Mouse (Mus musculus) liver, adult 2 months (tissue): ENCODE results near the gene Mael. TPM values are rescaled to one million over a fixed set of nuclear protein-coding genes. Genes with fewer than 3 reads are reported as not detected.

ENCODE experiments used
- DNase-seq: peaks from one replicate; pipeline ENCODE4 v3.0.0-alpha.2; 2011; ENCODE audit warnings: low read depth, low spot score; ENCODE audit errors: extremely low read depth
- H3K27ac ChIP-seq: fragments of 200-500 bp; replicated peaks from 2 replicates; pipeline ENCODE4 v1.5.1; 2012; ENCODE audit warnings: low read depth, mild to moderate bottlenecking, control low read depth, inconsistent platforms, low read length; ENCODE audit not compliant: insufficient read depth
- H3K27me3 ChIP-seq: fragments of 200-500 bp; 2 replicates; pipeline ENCODE4 v1.6.1; 2012; ENCODE audit warnings: mild to moderate bottlenecking, moderate library complexity, low read length, inconsistent platforms; ENCODE audit not compliant: control insufficient read depth, insufficient read depth
- H3K36me3 ChIP-seq: fragments of 200-500 bp; 2 replicates; pipeline ENCODE4 v1.6.1; 2012; ENCODE audit warnings: low read length, inconsistent platforms; ENCODE audit not compliant: control insufficient read depth, insufficient read depth
- H3K4me1 ChIP-seq: fragments of 200-500 bp; 2 replicates; pipeline ENCODE4 v1.6.1; 2011; ENCODE audit warnings: low read length; ENCODE audit not compliant: control insufficient read depth, insufficient read depth
- H3K4me3 ChIP-seq: fragments of 200-500 bp; 2 replicates; pipeline ENCODE4 v1.5.1; 2011; ENCODE audit warnings: low read depth, mild to moderate bottlenecking, control low read depth, low read length, moderate library complexity; ENCODE audit not compliant: insufficient read depth
- H3K79me2 ChIP-seq: fragments of 200-500 bp; 2 replicates; pipeline ENCODE4 v1.6.1; 2012; ENCODE audit warnings: inconsistent platforms, mild to moderate bottlenecking, low read length, moderate library complexity; ENCODE audit not compliant: control insufficient read depth, insufficient read depth
- H3K9ac ChIP-seq: fragments of 200-500 bp; 2 replicates; pipeline ENCODE4 v1.6.1; 2012; ENCODE audit warnings: low read depth, mild to moderate bottlenecking, control low read depth, inconsistent platforms, low read length
- CTCF ChIP-seq: fragments of 200-500 bp; IDR thresholded peaks from 2 replicates; pipeline ENCODE4 v1.5.1; 2011; ENCODE audit warnings: low read depth, low read length, control low read depth
- POLR2A ChIP-seq: fragments of 200-500 bp; IDR thresholded peaks from 2 replicates; pipeline ENCODE4 v1.6.1; 2011; ENCODE audit warnings: low read length, control low read depth; ENCODE audit not compliant: insufficient read depth; ENCODE audit errors: extremely low read depth
- WGBS: fragments of 180-500 bp; shearing (Covaris S2); methylation state at CpG from one replicate; pipeline ENCODE4 v1.1.7; 2018; 5-methylcytosine and 5-hydroxymethylcytosine counted together
- polyA plus RNA-seq: library from polyadenylated mRNA; depleted of rRNA; stranded (reverse); fragments of >200 nt; gene quantifications from 2 replicates; pipeline ENCODE4 v1.2.3, GENCODE M21; 2012; rRNA removed
- total RNA-seq: library from RNA; depleted of rRNA; stranded (reverse); fragments of >200 nt; gene quantifications from 2 replicates; pipeline ENCODE4 v1.2.3, GENCODE M21; 2014; rRNA removed

Gene Mael
- total RNA-seq = not detected in 2 replicates
- not detected in 2 replicates for polyA plus RNA-seq

DNA sequence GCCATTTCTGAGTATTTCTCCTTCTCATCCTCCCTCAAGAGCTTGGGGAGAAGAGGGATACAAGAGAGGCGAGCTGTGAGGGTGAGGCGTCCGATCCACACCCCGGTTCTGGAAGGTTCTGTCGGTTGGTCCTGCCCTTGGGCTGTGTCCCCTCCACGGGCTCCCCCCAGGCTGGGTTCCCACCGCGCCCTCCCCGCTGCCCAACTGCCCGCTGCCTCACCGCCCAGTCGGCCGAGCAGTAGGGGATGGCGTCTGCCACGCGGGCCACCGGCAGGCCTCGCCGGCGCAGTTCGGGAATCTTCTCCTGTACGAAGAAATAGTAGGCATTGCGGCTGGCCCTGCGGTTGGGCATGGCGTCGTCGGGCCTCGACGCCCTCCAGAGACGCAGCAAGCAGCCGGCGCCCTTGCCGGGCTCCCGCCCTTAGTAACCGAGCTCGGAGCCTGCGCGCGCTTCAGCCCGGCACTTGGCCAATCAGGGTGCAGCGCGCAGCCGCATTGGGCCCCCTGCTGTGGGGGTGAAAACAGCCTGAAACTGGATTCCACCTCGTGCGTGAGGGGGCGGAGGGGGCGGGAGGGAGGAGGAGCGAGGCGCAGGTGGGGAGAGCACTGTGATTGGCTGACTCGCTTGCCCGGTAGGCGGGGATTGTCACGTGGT, at the start of gene Mael:
Gene Mael (minus strand): TSS at position 433 of the 655 bp plus-strand sequence.
- TF ChIP-seq POLR2A (no peak), CTCF (no peak)
- Histone ChIP-seq H3K4me3 (no peak within 1 kb of the TSS), H3K9ac (no peak within 1 kb of the TSS), H3K27ac (no peak within 1 kb of the TSS), H3K79me2 (no peaks in the 10 kb centered on the region), H3K27me3 (no peaks in the 10 kb centered on the region), H3K4me1 (no peaks in the 10 kb centered on the region), H3K36me3 (no peaks in the 10 kb centered on the region)
- no peak for DNase-seq
- WGBS = 85% methylated on average over 53 of the region's 53 CpGs

- no peak for TF ChIP-seq CTCF
- TF ChIP-seq POLR2A = no peak
- H3K27ac ChIP-seq = no peak overlapping the region
- H3K4me1 ChIP-seq = peaks cover 4% of the 10 kb centered on the region
- no peak overlapping the region for H3K9ac ChIP-seq
- DNase-seq = no peak
- H3K27me3 ChIP-seq = no peaks in the 10 kb centered on the region
- no peak overlapping the region for H3K4me3 ChIP-seq
- 90% methylated on average over 9 of the region's 9 CpGs for WGBS
- no peaks in the 10 kb centered on the region for H3K79me2 ChIP-seq
- no peaks in the 10 kb centered on the region for H3K36me3 ChIP-seq
Measured at GRCm38 (mm10) chr1:166286231-166286630, 47.7 kb upstream of the Mael start.

DNA sequence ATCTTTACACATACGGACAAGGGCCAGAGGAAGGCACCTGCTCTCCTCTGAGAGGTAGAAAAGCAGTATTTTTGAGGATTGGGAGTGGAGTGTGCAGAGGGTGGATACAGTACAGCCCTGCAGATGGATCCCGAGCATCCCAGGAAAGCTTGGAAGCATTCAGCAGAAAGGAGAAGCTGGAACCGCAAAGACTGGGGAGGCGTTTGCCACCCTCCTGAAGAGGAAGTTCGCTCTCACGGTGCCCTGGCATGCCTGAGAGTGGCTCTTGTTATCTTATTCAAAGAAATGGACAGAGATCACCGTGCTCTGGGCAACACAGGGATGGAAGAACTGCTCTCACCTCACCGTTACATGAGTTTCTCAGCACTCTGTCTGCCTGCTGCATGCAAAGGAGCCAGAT, 45.8 kb upstream of the Mael start:
- no peak for DNase-seq
- Histone ChIP-seq H3K27ac (no peak overlapping the region), H3K36me3 (no peaks in the 10 kb centered on the region), H3K9ac (no peak overlapping the region), H3K4me3 (no peak overlapping the region), H3K79me2 (no peaks in the 10 kb centered on the region), H3K27me3 (no peaks in the 10 kb centered on the region), H3K4me1 (peaks cover 14% of the 10 kb centered on the region)
- WGBS = 78% methylated on average over 8 of the region's 8 CpGs
- TF ChIP-seq POLR2A = no peak
- no peak for TF ChIP-seq CTCF

DNA sequence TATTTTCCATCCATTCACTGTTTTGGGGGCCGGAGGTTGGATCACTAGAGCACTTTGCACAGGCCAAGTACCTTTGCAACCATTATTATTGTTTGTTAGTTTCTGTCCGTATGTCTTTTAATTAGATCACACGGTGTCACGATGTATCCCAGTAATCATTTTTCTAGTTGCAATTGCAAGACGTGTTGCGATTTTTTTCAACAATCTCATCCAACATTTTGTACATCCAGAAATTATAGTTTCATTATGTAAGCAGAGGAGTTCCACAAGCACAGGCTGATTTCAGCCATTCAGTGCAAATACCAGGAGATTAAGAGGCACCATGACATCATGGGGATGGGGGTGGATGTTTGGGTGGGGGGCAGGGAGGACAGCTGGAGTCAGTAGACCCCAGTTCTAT, 44.9 kb upstream of the Mael start:
- no peak for DNase-seq
- Histone ChIP-seq H3K36me3 (no peaks in the 10 kb centered on the region), H3K4me3 (no peak overlapping the region), H3K79me2 (no peaks in the 10 kb centered on the region), H3K27me3 (no peaks in the 10 kb centered on the region), H3K9ac (no peak overlapping the region), H3K4me1 (peaks cover 16% of the 10 kb centered on the region), H3K27ac (no peak overlapping the region)
- TF ChIP-seq CTCF (no peak), POLR2A (no peak)
- 92% methylated on average over 6 of the region's 6 CpGs for WGBS

GRCm38 (mm10) chr1:166282597-166283210, 44.2 kb upstream of the Mael start:
- TF ChIP-seq POLR2A = no peak
- TF ChIP-seq CTCF = no peak
- Histone ChIP-seq H3K4me3 (no peak overlapping the region), H3K27me3 (no peaks in the 10 kb centered on the region), H3K27ac (no peak overlapping the region), H3K79me2 (no peaks in the 10 kb centered on the region), H3K4me1 (peaks cover 20% of the 10 kb centered on the region), H3K9ac (no peak overlapping the region), H3K36me3 (no peaks in the 10 kb centered on the region)
- DNase-seq = no peak
- WGBS = 39% methylated on average over 22 of the region's 22 CpGs

GRCm38 (mm10) chr1:166281836-166282235, 43.3 kb upstream of the Mael start:
- no peak for DNase-seq
- H3K4me1 ChIP-seq = peaks cover 20% of the 10 kb centered on the region
- peak overlapping the region; percentile 60 for H3K27ac ChIP-seq
- H3K27me3 ChIP-seq = no peaks in the 10 kb centered on the region
- H3K9ac ChIP-seq = no peak overlapping the region
- no peaks in the 10 kb centered on the region for H3K79me2 ChIP-seq
- no peaks in the 10 kb centered on the region for H3K36me3 ChIP-seq
- TF ChIP-seq POLR2A (no peak), CTCF (no peak)
- WGBS = 31% methylated on average over 3 of the region's 3 CpGs
- H3K4me3 ChIP-seq = no peak overlapping the region
